Mouse (Mus musculus) CD4-positive naive resting alpha-beta T cell, adult 76 days (primary cell): ENCODE measurements around the gene Ldhb. TPM values are rescaled to one million over a fixed set of nuclear protein-coding genes. Genes with fewer than 3 reads are reported as not detected.

Source experiments
- total RNA-seq: library from RNA; stranded (reverse); gene quantifications from one replicate; pipeline ENCODE4 v1.2.4, GENCODE M21; 2023

The Ldhb gene
- 35.8 TPM for total RNA-seq

DNA sequence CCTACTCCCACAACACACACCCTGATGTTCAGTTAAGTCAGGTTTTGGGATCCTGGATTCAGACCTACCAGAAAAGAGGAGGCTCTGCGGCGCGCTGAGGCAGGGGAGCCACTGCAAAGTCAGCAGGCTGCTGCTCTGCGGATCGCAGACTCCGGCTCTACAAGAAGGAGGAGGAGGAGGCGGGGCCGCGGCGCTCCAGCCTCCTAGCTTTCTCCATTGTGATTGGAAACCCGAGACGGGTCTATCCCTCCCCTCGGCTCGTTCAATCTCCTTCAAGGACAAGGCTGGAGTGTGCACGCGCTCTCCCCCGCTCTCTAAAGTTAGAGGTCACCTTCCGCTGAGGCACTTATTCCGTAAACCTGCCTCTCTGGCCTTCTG lies at the start of gene Ldhb:
Gene Ldhb, minus strand, starts transcription at position 173 of the 378 bp plus-strand sequence.

DNA sequence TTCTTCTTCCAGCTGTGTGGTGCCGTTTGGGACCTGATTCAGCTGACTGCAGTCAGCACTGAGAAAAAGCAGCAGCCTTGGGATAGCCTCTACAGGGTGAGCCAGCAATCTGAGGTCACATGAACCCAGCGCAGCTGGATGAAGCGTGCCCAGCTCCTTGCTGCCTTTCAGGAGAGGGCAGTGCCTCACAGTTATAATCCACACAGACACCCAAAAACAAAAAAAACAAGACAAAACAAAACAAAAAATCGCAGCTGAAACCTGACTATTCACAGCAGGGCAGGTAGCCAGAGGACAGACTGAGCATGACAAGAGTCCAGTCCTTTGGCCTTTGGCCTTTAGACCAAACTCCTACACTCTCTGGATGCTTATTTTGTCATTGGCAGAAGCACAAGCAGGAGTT lies 35.0 kb downstream of the Ldhb start, which contains the start of gene Gys2:
Gene Gys2, minus strand, starts transcription at position 309 of the 403 bp plus-strand sequence.

Other genes starting within 250 kb of the Ldhb start
- not detected for gene Iapp, start 209.5 kb downstream of the Ldhb start, total RNA-seq
- not detected for gene Slco1a5, start 185.0 kb downstream of the Ldhb start, total RNA-seq
- 31.7 TPM for gene Pyroxd1, start 162.3 kb downstream of the Ldhb start, total RNA-seq
- 23.8 TPM for gene Recql, start 120.9 kb downstream of the Ldhb start, total RNA-seq
- 31.1 TPM for gene Golt1b, start 120.7 kb downstream of the Ldhb start, total RNA-seq
- gene Spx, start 94.5 kb downstream of the Ldhb start, total RNA-seq: 3.6 TPM
- gene Gys2, start 34.8 kb downstream of the Ldhb start, total RNA-seq: not detected
- gene Kcnj8, start 63.7 kb upstream of the Ldhb start, total RNA-seq: 0.32 TPM
- not detected for gene Abcc9, start 194.4 kb upstream of the Ldhb start, total RNA-seq
- gene Cmas, start 248.7 kb upstream of the Ldhb start, total RNA-seq: 84.5 TPM